Mouse (Mus musculus) spleen, adult 2 months (tissue): ENCODE measurements around the gene Foxk1.

Source experiments
- CTCF ChIP-seq: fragments of 200-500 bp; IDR thresholded peaks from 2 replicates; pipeline ENCODE4 v1.5.1; 2011; ENCODE audit warnings: mild to moderate bottlenecking, inconsistent platforms; ENCODE audit not compliant: insufficient read depth, insufficient read length, insufficient replicate concordance; ENCODE audit errors: extremely low read depth
- POLR2A ChIP-seq: fragments of 200-500 bp; IDR thresholded peaks from 2 replicates; pipeline ENCODE4 v1.6.1; 2011; ENCODE audit warnings: low read depth, low read length, inconsistent platforms

GRCm38 (mm10) chr5:142361166-142361565 is 40.1 kb upstream of the Foxk1 start:
- TF ChIP-seq CTCF (no peak), POLR2A (no peak)
